Mouse (Mus musculus) heart, embryonic 14.5 days (tissue): Measurements from ENCODE around the gene Slc22a12. TPM values are rescaled to one million over a fixed set of nuclear protein-coding genes. Genes with fewer than 3 reads are reported as not detected.

Experiments
- ATAC-seq: fragments of 200-750 bp; cut with Nextera tagmentation; 2 replicates; pipeline ENCODE4 v1.8.0; 2017; ENCODE audit warnings: low read depth, moderate TSS enrichment; ENCODE audit not compliant: insufficient number of reproducible peaks, insufficient read depth, low FRiP score
- H3K27ac ChIP-seq, 2 experiments: fragments of 200-500 bp in 1 of 2; fragments of 300-500 bp in 1 of 2; sonication (generic) in 1 of 2; replicated peaks in 1 of 2; 2 replicates each; pipeline ENCODE4 v1.5.1; 2012 to 2014; ENCODE audit warnings: low read depth in 2 of 2, low read length in 2 of 2, control low read depth in 1 of 2, mild to moderate bottlenecking in 1 of 2, mixed read lengths in 1 of 2; ENCODE audit not compliant: control insufficient read depth in 1 of 2, insufficient read depth in 1 of 2
- H3K27me3 ChIP-seq: fragments of 300-500 bp; sonication (generic); 2 replicates; pipeline ENCODE4 v1.6.1; 2014; ENCODE audit warnings: mild to moderate bottlenecking, low read length, control low read depth; ENCODE audit not compliant: control insufficient read depth, insufficient read depth
- H3K36me3 ChIP-seq: fragments of 300-500 bp; sonication (generic); 2 replicates; pipeline ENCODE4 v1.6.1; 2014; ENCODE audit warnings: mild to moderate bottlenecking, control low read depth, low read length, mixed read lengths; ENCODE audit not compliant: control insufficient read depth, insufficient read depth
- H3K4me1 ChIP-seq, 2 experiments: fragments of 200-500 bp in 1 of 2; fragments of 300-500 bp in 1 of 2; sonication (generic) in 1 of 2; 2 replicates each; pipeline ENCODE4 v1.6.1; 2012 to 2014; ENCODE audit warnings: low read length in 2 of 2, control low read depth in 1 of 2, mixed read lengths in 1 of 2; ENCODE audit not compliant: control insufficient read depth in 2 of 2, insufficient read depth in 2 of 2
- H3K4me2 ChIP-seq: fragments of 300-500 bp; sonication (generic); 2 replicates; pipeline ENCODE4 v1.6.1; 2014; ENCODE audit warnings: mild to moderate bottlenecking, low read length
- H3K4me3 ChIP-seq, 2 experiments: fragments of 200-500 bp in 1 of 2; fragments of 300-500 bp in 1 of 2; sonication (generic) in 1 of 2; 2 replicates each; pipeline ENCODE4 v1.5.1; 2012 to 2014; ENCODE audit warnings: low read length in 2 of 2, mild to moderate bottlenecking in 2 of 2, control low read depth in 1 of 2, low read depth in 1 of 2, moderate library complexity in 1 of 2; ENCODE audit not compliant: control insufficient read depth in 1 of 2, insufficient read depth in 1 of 2
- H3K9ac ChIP-seq: fragments of 300-500 bp; sonication (generic); 2 replicates; pipeline ENCODE4 v1.6.1; 2014; ENCODE audit warnings: mild to moderate bottlenecking, low read length
- H3K9me3 ChIP-seq: fragments of 300-500 bp; sonication (generic); 2 replicates; pipeline ENCODE4 v1.6.1; 2016; ENCODE audit warnings: low read length, control low read depth; ENCODE audit not compliant: control insufficient read depth
- WGBS: fragments of 180-500 bp; shearing (Covaris S2); extraction: QIAGEN DNeasy Blood & Tissue Kit; methylation state at CpG from one replicate; pipeline ENCODE4 v1.1.7; 2014; 5-methylcytosine and 5-hydroxymethylcytosine counted together
- polyA plus RNA-seq: library from polyadenylated mRNA; unstranded; fragments of >200 nt; fragmentation: Nextera tagmentation; extraction: Ambion mirVana; gene quantifications from 2 replicates; pipeline ENCODE4 v1.2.1, GENCODE M21; 2014

The Slc22a12 gene
- polyA plus RNA-seq, 1 experiment from 2014 or later = not detected

GRCm38 (mm10) chr19:6560246-6560815 is 17.5 kb upstream of the Slc22a12 start:
- Histone ChIP-seq H3K4me2 (no peak overlapping the region), H3K27ac (no peak overlapping the region), H3K4me3 (no peak overlapping the region), H3K27me3 (no peaks in the 10 kb centered on the region), H3K9ac (no peak overlapping the region), H3K4me1 (no peaks in the 10 kb centered on the region), H3K36me3 (no peaks in the 10 kb centered on the region), H3K9me3 (no peaks in the 10 kb centered on the region)
- no peak for ATAC-seq
- 81% methylated on average over 7 of the region's 7 CpGs for WGBS

GRCm38 (mm10) chr19:6559576-6559975 is 16.7 kb upstream of the Slc22a12 start:
- no peak overlapping the region for H3K9ac ChIP-seq
- no peak overlapping the region for H3K27ac ChIP-seq
- 67% methylated on average over 4 of the region's 4 CpGs for WGBS
- H3K4me1 ChIP-seq = no peaks in the 10 kb centered on the region
- no peak for ATAC-seq
- no peaks in the 10 kb centered on the region for H3K9me3 ChIP-seq
- H3K4me2 ChIP-seq = no peak overlapping the region
- H3K27me3 ChIP-seq = no peaks in the 10 kb centered on the region
- H3K4me3 ChIP-seq = no peak overlapping the region
- H3K36me3 ChIP-seq = no peaks in the 10 kb centered on the region

GRCm38 (mm10) chr19:6553819-6554582 is 11.2 kb upstream of the Slc22a12 start:
- WGBS = 22% methylated on average over 8 of the region's 8 CpGs
- H3K27me3 ChIP-seq = no peaks in the 10 kb centered on the region
- peak overlapping the region; percentile 3 to 53; a peak in 3 of 4 replicates for H3K27ac ChIP-seq
- H3K9ac ChIP-seq = no peak overlapping the region
- no peaks in the 10 kb centered on the region for H3K9me3 ChIP-seq
- peak; percentile 74 for ATAC-seq
- H3K4me1 ChIP-seq = peaks cover 0 to 2% of the 10 kb centered on the region in 2 experiments; a peak in 1 of 4 replicates
- no peaks in the 10 kb centered on the region for H3K36me3 ChIP-seq
- no peak overlapping the region for H3K4me3 ChIP-seq
- H3K4me2 ChIP-seq = no peak overlapping the region

GRCm38 (mm10) chr19:6553174-6553573 is 10.3 kb upstream of the Slc22a12 start:
- Histone ChIP-seq H3K9ac (no peak overlapping the region), H3K27ac (peak overlapping the region; percentile 32 to 53; a peak in 2 of 4 replicates), H3K36me3 (no peaks in the 10 kb centered on the region), H3K27me3 (no peaks in the 10 kb centered on the region), H3K9me3 (no peaks in the 10 kb centered on the region), H3K4me2 (no peak overlapping the region), H3K4me3 (no peak overlapping the region), H3K4me1 (peaks cover 0 to 2% of the 10 kb centered on the region in 2 experiments; a peak in 1 of 4 replicates)
- WGBS = 55% methylated on average over 5 of the region's 5 CpGs
- no peak for ATAC-seq

GRCm38 (mm10) chr19:6552302-6553028 is 9.6 kb upstream of the Slc22a12 start:
- no peak overlapping the region for H3K27ac ChIP-seq
- no peak for ATAC-seq
- H3K27me3 ChIP-seq = no peaks in the 10 kb centered on the region
- no peak overlapping the region for H3K4me2 ChIP-seq
- peaks cover 0 to 2% of the 10 kb centered on the region in 2 experiments; a peak in 1 of 4 replicates for H3K4me1 ChIP-seq
- no peak overlapping the region for H3K4me3 ChIP-seq
- H3K9me3 ChIP-seq = no peaks in the 10 kb centered on the region
- no peaks in the 10 kb centered on the region for H3K36me3 ChIP-seq
- no peak overlapping the region for H3K9ac ChIP-seq
- WGBS = 82% methylated on average over 4 of the region's 4 CpGs

GRCm38 (mm10) chr19:6551215-6551614 is 8.4 kb upstream of the Slc22a12 start:
- no peak for ATAC-seq
- 58% methylated on average over 4 of the region's 4 CpGs for WGBS
- H3K4me1 ChIP-seq = peaks cover 0 to 2% of the 10 kb centered on the region in 2 experiments; a peak in 1 of 4 replicates

GRCm38 (mm10) chr19:6549566-6549965 is 6.7 kb upstream of the Slc22a12 start:
- Histone ChIP-seq H3K9ac (no peak overlapping the region), H3K27ac (no peak overlapping the region), H3K4me1 (peaks cover 0 to 2% of the 10 kb centered on the region in 2 experiments; a peak in 1 of 4 replicates), H3K27me3 (0 out of 2 replicates have a peak, but pooled peaks cover 3% of the 10 kb centered on the region), H3K4me3 (no peak overlapping the region), H3K36me3 (no peaks in the 10 kb centered on the region), H3K9me3 (no peaks in the 10 kb centered on the region), H3K4me2 (no peak overlapping the region)
- no peak for ATAC-seq
- WGBS = 78% methylated on average over 11 of the region's 11 CpGs

More at GRCm38 (mm10) chr19:6551215-6551614, 8.4 kb upstream of the Slc22a12 start:
- H3K9me3 ChIP-seq = no peaks in the 10 kb centered on the region
- H3K27me3 ChIP-seq = 0 out of 2 replicates have a peak, but pooled peaks cover 3% of the 10 kb centered on the region
- no peak overlapping the region for H3K27ac ChIP-seq
- H3K36me3 ChIP-seq = no peaks in the 10 kb centered on the region
- H3K4me3 ChIP-seq = no peak overlapping the region
- no peak overlapping the region for H3K4me2 ChIP-seq
- no peak overlapping the region for H3K9ac ChIP-seq
